Mouse (Mus musculus): ENCODE measurements around the gene Pgm2l1.
"Not testable (repeated sequence)": the region's sequence is repeated elsewhere in the genome, so short reads cannot be mapped to it uniquely, and the experiment has no call there.

The Pgm2l1 gene

DNA sequence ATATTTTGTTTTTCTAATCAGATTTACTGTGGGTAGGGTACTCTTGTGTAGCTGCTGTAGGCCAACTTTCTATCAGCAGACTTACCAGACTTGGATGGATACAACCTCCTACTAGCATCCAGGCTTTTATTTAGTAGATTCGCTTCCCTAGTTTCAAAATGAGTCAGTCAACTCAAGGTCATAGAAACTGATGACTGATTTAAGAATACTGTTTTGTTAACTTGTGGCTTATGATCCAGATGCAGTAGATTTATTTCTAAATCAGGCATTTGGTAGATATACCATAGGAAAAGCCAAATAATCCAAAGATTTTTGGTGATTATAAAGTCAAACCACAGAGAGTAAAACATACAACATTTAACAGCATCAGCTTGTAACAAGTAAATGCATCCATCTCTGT is 3.5 kb downstream of the Pgm2l1 start:
- no peak for DNase-seq

DNA sequence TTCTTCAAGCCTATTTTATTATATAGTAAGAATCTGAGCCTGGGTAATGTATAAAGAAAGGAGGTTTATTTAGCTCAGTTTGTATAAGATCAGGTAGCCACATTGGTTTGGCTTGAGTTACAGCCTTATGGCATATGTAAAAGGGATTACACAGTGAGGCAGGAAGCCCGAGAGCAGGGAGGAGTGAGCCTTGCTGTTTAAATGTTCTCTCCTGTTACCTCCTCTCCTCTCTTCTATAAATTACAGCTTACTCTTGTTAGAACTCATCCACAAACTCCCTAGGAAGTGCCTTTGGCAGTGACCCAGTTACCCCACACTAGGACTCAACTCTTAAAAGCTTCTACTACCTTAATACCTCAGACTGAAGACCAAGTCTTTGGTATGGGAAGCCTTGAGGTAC is 4.5 kb downstream of the Pgm2l1 start:
- no peak for DNase-seq

DNA sequence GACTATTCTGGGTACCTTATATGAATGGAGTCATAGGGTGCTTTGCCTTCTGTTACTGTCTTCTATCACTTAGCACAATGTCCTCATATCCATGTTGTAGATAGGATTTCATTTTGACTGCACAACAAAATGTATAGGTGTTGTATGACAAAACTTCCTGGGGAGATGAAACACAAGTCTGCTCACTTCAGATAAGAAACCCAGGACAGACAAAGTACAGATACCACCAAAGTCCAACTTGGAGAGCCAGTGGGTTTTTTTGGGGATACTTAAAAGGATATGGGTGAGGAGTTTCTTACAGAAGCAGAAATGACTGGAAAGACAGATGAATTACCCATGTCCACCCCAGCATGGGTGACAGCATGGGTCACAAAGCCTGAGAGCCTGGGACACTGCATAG is 6.5 kb downstream of the Pgm2l1 start:
- DNase-seq = no peak

DNA sequence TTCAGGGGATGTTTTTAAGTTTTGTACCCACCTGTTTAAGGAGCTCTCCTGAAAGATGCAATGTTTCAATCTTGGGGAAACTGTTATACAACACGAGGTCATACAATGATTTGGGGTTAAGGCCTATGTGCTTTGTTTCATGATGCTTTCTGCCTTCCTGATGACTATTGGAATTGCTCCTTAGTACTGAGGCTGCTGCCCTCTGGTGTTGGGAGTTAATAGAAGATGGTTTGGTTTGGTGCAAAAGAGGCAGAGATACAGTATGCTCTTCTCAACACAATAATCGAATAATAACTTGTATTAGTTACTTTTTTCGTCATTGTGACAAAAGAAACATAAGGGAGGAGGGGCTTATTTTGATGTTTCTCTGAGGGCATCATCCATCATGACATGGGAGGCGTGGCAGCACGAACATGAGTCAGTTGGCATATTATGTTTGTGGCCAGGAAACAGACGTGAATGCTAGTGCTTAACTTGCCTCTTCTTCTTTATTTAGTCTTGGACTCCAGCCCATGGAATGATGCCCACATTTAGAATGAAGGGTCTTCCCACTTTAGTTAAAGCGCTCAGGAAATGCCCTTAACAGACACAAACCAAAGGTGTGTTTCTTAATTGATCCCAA is 7.2 kb downstream of the Pgm2l1 start:
- DNase-seq = peak in 1 of 2 experiments; percentile 69

DNA sequence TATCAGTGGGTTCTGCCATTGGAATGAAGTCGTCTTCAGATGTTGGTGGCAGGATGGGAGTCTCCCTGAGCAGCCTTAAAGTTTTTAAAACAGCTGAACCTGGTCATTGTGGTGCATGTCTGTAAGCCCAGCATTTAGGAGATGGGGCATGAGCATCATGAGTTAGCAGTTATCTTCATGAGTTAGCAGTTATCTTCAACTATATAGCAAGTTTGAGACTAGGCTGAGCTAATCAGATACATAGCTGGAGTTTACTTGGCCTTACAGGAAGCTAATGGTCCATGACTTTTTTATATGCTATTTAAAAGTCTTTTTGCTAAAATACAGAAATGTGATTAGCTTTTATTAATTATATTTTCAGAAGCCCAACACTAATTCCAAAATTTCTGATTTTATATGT is 11.1 kb downstream of the Pgm2l1 start:
- no peak for DNase-seq

DNA sequence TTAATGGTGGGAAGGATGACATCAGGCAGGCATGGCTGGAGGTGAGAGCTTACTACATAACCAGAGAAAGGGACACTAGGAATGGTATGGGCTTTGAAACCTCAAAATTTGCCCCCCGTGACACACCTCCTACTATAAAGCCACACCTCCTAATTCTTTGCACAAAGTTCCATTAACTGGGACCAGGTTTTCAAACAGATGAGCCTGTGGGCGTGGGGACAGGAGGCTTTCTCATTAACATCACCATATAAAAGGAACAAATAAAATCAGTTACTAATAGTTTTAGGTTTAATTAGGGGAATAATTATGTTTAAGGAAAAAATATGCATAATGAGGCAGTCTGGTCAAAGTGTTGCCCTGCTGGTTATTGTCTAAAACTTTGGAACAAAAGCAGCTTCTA is 13.4 kb downstream of the Pgm2l1 start:
- DNase-seq = no peak

DNA sequence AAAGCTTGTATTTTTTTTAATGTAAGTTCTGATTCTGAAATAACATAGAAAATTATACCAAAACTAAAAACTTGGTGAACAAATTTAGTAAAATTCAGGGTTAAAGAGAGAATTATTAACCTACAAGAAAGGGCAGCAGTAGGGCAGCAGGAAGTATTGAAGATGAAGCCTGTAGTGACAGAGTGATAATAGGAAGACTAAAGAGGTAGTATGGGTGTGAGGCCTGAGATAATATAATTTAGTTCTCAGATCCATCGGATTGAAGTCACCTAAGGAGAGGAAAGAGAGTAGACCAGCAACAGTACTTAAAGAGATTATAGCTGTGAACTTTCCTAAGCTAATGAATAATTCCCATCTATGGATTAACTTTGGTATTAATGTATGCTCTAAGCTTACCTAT is 15.8 kb downstream of the Pgm2l1 start:
- no peak for DNase-seq

DNA sequence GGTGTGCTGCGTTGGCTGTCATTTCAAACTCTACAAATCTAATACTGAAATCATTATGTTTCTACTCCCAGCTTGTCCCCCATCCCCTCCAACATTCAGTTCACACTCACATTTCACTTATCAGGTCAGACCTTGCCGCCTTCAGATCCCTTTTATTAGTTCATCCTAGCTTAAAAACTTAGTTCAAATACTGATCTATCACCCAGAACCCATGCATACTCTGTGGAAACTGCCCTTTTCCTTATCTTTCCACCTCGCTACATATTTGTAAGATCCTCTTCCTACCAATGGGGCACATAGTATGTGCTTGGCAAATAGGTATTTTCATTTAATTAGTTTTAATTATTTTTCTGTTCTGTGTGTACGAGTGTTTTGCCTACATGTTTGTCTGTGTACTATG is 17.0 kb downstream of the Pgm2l1 start:
- DNase-seq = no peak

DNA sequence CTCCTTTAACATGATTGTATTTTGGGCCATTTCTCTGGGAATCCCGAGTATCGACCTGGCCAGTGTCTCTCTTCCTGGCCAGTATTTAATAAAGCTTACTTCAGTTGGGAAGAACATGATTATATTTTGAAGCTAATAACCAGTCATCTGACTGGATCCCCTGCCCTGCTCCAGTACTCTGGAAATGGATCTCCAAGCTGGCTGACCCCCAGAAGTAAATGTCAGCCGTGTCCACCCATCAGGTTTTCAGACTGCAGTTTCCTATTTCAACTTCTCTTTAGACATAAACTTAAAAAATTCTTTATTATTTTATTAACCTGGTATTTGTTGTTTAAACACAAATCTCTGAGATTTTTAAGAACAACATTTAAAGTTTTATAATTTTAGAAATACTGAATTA is 18.0 kb downstream of the Pgm2l1 start:
- DNase-seq = no peak

DNA sequence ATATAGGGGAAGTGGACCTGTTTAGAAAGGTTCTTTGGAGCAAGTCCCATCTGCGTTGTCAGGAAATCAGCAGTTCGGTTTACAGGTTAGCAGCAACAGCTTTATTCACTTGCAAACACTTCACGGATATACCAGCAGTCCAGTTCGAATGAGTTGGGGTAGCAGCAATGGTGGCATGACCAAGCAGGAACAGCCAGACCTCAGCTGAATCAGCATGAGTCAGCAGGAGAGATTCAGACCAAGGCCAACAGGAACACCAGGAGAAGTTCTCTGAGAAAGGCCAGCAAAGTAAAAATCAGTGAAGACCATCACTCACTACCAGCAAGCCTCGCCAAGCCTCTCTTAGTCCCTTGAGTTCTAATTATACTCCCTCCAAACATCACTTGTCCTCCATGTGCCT is 23.5 kb downstream of the Pgm2l1 start:
- no peak for DNase-seq

DNA sequence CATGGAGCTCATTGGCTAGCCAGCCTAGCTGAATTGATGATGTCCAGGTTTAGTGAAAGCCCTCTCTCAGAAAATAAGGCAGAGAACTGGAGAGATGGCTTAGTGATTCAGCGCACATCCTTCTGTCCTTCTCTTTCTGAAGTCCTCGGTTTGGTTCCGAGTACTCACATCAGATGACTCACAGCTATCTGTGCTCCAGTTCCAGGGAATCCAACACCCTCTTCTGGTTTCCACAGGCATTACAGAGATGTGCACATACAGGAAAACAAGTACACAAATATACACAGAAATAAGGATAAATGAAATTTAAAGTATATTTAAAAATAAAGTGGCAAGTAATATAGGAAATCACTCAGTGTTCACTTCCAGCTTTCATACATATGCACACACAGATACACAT is 35.2 kb downstream of the Pgm2l1 start:
- no peak for DNase-seq

DNA sequence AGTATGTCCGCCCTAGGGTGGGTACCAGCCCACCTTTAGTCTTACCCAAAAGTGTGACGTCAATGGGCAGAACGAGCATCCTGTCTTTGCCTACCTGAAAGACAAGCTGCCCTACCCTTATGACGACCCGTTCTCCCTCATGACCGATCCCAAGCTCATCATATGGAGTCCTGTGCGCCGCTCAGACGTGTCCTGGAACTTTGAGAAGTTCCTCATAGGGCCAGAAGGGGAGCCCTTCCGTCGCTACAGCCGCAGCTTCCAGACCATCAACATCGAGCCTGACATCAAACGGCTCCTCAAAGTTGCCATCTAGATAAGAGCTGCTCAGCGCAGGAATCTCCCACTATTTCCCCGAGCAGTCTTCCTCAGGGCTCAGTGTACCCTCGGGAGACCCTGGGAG is 37.7 kb downstream of the Pgm2l1 start:
- not testable (repeated sequence) for DNase-seq

DNA sequence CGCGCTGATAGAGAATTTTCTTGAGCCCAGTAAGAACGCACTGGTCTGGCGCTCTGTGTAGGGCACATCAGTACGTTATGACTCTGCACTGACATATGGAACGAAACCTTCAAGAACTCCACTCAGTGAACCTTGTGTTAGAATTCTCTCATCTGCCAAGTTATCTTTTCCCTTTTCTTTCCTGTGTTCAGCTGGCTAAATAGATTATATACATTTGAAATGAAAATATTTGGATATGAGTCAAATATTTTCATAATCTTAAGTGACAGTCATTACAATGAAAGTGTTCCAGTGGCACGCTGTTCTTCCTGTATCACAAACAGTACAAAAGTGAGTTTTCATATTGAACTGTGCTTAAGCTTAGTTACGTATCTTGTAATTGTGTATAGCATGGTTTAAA is 45.2 kb downstream of the Pgm2l1 start:
- no peak for DNase-seq

DNA sequence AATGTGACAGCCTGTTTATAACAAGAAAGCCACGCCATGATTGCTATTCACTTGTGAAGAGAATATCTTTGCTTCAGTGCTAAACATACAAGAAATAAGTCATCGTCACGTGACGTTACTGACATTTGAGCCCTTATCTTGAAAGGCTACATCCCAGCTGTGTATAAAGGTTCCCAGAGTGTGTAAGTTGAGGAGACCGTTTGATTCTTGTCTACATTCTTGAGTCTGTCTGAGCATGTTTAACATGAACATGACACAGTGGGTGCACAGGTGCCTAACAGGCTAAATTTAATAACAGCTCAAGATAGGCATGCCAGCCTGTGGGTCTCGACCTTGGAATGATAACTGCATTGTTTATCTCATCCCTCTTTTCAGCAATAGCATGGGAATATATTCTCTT is 47.3 kb downstream of the Pgm2l1 start:
- DNase-seq = no peak

DNA sequence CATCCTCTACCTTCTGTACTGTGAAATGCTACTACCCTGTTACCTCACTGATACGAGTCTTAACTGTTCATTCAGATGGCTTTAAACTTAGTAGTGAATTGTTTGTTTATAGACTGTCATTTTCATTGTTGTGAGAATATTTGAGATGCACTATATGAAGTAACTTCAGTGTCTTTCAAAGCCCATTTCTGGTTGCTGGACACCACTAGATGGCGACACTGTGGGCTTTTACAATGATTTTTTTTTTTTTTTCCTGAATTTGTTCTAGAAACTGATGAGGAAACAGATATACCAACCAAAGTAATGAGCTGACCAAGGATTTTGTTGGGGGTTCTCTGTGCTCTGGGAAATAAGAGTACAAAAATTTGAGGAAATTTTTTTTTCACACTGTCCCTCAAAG is 49.2 kb downstream of the Pgm2l1 start:
- DNase-seq = peak in 1 of 2 experiments; percentile 18

DNA sequence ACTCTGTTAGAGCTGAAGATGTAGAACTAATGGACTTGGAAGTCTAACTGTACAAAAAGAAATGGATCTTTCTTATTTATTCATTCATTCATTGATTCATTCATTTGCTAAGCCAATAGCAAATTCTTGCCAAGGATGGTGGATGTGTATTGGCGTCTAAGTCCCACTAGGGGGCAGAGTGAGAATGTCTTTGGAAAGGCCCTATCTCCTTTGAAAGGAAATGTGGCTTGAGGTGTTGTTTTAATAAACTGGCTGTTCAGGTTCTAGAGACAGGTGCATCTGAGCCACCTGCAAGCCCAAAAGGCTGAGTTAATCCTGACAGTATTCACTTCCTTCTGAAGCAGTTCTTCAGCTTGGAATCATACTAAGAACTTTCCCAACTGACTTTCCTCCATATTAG is 52.6 kb downstream of the Pgm2l1 start:
- peak in 1 of 2 experiments; percentile 32 for DNase-seq

DNA sequence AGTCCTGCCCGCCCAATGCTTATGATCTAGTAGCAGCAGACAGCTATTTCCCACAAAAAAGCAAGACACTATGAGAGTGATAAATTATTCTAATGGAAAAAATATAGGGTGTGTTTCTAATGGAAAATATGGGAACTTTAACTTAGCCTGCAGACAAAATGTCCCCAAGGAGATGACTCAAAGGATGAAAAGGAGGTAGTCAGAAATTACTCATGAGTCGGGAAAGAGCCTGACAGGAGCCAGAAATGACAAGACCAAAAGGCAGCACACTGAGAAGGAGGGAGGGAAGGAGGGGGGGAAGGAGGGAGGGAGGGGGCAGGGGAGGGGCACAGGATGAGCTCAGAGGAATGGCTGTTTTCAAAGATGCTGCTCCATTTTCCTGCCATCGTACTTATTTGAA is 54.4 kb downstream of the Pgm2l1 start:
- DNase-seq = no peak

DNA sequence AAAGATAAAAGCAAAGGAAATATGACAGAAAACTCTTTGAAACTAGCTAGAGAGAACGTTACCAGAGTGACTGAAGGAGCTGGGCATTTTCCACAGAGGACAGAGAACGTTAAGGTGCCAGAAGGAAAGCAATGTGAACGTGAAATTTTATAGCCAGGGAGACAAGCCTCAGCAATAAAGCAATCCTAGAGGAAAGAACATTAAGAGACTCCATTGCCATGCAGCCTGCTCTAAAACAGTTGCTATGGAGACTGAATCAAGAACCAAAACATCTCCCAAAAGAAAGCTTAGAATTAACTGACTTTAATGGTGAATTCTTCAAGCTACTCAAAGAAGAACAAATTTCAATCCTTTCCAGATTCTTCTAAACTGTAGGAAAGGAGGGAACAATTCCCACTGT is 56.1 kb downstream of the Pgm2l1 start:
- DNase-seq = no peak

DNA sequence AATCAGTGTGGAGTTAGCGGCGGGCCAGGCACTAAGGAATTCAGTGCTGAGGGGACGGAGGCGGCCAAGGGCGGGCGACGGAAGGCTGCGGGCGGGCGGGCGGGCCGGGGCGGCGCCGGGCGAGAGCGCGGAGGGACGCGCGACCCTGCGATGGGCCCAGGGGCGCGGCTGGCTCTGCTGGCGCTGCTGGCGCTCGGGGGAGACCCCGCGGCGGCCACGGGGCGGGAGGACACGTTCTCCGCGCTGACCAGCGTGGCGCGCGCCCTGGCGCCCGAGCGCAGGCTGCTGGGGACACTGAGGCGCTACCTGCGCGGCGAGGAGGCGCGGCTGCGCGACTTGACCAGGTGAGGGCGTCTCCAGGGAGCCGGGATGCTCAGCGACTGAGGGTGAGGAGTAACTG is 58.2 kb downstream of the Pgm2l1 start, which contains the start of gene P4ha3:
TSS of gene P4ha3 (plus strand) at position 138 of the 400 bp plus-strand sequence.
- DNase-seq = no peak

DNA sequence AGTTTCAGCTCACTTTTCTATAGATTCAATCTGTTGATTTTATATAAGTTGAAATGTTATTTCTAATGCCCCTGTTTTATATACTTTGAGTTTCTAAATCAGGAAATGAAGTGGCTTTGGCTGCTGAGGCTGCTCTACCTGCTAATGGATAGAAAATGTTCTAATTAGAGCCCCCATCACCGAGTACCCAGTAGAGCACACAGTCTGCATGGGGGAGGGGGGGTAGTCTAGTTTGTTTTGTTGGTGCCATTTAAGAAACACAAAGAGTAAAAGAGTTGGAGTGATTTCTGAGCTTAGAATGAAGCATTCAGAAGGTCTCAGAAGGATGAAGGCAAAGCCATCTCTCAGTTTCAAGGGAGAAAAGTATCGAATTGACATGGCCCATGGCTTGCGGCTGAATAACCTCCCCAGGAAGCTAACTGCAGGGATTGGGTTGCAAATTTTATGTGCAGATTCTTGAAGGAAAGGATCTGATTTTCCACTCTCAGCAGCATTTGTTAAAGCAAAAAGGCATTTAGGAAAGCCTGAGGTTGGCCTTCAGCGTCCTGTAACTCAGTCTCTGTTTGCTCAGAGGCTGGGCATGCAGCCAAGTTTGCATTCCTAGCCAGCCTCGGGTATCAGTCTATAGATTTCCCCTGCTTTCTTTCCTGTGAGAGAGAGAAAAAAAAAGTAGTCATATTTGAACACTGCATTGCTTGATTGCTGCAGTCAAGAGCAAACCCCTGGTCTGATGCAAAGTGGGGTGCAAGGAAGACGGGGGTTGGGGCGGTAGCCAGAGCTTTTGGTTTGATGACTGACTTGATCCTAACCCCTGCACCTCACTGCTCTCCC is 60.8 kb downstream of the Pgm2l1 start:
- DNase-seq = peak; percentile 54 to 70

DNA sequence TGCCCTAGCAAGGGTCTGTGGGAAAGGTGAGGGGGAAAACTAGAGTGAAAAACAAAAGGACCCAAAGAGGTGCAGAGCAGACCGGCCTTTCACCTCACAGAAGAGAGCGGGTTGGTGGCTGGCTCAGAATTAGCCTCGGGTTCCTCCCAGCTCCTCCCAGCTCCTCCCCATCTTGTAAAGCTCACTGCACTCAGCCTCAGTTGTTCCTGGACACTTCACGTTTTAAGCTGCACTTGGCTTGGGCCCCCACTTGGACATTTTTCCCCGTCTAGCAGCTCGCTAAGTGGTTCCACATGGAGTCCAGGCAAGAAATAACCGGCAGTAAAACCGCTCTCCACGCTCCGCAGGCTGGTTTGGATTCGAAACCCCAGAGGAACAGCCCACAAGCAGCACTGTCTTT is 61.4 kb downstream of the Pgm2l1 start:
- peak in 1 of 2 experiments; percentile 3 for DNase-seq

DNA sequence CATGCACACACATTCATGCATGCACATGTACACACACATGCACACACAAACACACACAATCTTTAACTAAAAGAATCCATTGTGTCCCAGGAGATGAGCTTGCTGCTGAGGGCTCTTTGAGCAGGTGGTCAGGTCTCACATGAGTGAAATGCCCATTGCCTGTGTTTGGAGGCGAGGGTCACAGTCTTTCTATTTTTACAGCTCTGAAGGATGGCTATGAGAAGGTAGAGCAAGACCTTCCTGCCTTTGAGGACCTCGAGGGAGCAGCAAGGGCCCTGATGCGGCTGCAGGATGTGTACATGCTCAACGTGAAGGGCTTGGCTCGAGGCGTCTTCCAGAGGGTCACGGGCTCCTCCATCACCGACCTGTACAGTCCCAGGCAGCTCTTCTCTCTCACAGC is 66.4 kb downstream of the Pgm2l1 start:
- no peak for DNase-seq

DNA sequence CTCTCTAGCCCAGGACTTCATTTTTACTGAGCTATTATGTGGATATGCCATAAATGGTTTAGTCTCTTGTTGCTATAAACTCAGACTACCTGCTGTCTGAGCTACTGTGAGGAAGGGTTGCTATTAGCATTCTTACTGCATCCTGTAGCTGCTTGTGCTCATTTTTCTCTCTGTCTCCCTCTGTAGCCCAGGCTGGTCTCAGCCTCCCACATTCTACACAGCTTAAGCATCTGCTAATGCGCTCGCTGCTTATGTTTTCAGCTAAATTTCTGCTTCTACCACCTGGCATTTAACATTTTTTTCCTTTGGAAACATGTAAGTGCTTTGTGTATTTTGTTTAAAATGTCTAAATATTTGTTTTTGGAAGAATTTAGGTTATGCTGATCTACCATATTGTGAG is 68.6 kb downstream of the Pgm2l1 start:
- DNase-seq = no peak

DNA sequence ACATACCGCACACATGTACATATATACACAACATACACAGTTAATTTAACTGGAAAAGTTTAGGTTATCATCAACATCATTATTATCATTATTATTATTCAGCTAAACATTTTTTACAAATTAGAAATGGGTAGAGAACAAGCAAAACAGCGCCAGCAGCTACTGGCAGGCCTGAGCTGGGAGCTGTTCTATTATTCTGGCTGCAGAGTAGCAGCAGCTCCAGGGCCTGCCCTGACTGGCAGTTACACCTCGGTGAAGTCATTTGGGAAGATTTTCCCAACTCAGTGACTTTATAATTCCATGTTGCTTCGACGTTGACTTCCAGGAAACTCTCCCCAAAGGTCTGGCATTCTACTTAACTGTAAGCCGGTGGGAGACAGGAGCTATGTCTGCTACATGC is 69.5 kb downstream of the Pgm2l1 start:
- DNase-seq = no peak
